Mouse (Mus musculus) adipocyte (in vitro differentiated cells): ENCODE data around the gene Eef1akmt1.

ENCODE experiments used
- DNase-seq: peaks from one replicate; pipeline ENCODE4 v3.0.0-alpha.2; 2016; ENCODE audit warnings: low spot score

The Eef1akmt1 gene

DNA sequence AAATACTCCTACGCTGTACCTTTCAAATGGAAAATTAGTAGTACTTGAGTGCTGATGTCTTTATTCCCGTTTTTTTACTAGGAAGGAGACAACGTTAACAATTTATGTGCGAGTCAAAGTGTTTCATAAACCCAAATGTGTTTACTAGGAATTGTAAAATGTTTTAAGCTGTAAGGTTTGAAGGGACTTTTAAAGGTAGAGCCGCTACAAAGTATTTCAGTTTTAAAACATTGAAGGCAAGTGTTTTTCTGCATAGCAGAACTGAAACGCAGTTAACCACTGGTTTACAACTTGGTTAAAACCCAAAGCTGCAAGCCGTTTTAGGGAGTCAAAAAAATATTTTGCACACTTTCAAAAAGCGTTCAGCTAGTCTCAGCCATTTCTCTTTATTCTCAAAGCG, 47.6 kb downstream of the Eef1akmt1 start:
- DNase-seq, result no peak

DNA sequence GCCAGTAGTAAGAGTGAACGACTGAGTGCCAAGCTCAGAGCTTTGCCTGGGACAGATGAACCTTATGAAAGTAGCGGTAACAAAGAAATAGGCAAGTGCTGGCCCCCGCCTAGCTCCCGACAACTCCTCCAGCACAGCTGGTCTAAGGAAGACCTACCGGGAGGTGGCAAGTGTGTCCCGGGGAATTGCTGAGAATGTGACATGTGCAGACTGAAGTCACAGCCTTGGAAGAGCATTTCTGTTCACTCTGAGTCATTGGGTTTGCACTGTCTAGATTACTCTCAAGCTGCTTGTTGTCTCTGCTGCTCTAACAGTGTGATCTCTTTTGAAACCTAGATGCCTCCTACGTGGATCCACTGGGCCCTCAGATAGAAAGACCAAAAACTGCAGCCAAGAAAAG, 54.4 kb downstream of the Eef1akmt1 start:
- no peak for DNase-seq

DNA sequence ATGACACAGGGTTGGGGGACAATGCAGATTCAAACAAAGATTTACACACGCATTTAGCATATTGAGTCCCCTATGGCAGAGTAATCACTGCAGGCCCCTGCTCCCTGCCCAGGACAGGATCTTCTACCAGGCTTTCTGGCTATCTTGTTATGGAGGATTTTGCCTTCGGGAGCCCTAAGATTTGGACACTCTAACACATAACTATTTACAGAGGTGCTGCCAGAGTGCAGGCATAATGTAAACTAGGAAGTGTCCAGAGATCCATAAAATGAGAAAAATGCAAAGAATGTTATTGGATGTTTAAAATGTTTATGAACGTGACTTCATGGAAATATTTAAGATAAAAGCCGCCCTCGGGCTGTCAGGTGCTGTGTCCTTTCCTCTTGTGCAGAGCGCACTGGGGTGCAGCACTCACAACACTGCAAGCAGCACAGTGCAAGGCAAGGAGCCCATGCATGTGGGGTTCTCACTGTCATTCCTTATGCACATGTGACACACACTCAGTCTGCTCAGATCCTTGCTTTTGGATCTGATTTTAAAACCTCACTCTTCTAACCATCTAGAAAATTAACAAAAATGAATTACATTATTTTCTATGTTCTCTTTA, 56.2 kb downstream of the Eef1akmt1 start:
- DNase-seq, result no peak

DNA sequence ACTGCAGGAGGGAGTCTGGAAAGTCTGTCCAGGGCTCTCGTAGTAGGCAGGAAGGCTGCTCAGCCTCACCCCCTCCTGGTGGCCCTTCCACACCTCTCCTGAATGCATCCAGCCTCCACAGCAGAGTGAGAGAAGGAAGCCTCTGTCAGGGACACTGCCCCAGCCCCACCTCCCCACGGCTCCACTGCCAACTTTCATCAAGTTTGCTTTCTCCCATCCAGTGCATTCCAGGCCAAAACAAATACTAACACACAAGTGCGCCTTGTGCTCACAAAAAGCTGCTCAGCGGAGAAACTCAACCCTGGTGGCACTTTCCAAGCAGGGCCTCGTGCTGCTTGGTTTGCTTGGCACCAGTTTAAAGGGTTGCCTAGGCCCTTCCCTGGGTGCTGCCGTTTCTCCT, 61.9 kb downstream of the Eef1akmt1 start:
- DNase-seq, result peak; percentile 21

DNA sequence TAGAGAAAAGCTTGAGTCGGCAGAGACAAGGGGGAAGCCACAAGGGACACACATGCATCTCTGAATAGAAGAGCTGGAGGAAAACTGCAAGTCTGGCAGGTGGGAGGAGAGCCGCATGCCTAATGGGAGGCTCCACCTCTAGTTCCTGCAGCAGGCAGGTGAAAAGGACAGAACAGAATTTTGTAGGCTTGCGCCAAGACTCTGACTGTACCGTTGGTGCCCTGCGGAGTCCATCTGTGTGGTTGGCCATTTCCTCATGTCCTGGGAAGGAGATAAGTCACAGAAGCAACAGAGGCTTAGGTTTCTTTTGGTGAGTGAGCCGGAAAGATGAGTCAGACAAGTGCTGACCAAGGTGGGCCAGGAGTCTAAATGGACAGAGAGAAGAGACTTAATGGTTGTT, 67.7 kb downstream of the Eef1akmt1 start:
- DNase-seq, result no peak
